Mouse (Mus musculus): ENCODE measurements around the gene Fgf4. TPM values are rescaled to one million over a fixed set of nuclear protein-coding genes. Genes with fewer than 3 reads are reported as not detected.

Gene Fgf4
- polyA plus RNA-seq (2012; rRNA removed) = 0.02 and 0.21 TPM in 2 replicates

GRCm38 (mm10) chr7:144847067-144847466 lies at the start of gene Fgf4:
Gene Fgf4 (plus strand): TSS chr7:144847367.

GRCm38 (mm10) chr7:144837891-144838488 lies 9.2 kb upstream of the Fgf4 start, which contains the start of gene Fgf3:
Gene Fgf3 (plus strand): TSS chr7:144838083.

GRCm38 (mm10) chr7:144896294-144897218 lies 49.4 kb downstream of the Fgf4 start, which contains the start of gene Fgf15:
Gene Fgf15 (plus strand): TSS chr7:144896531.

Other genes starting within 250 kb of the Fgf4 start
- gene Ano1, start 95.4 kb upstream of the Fgf4 start, polyA plus RNA-seq (2012; rRNA removed) = 14.8 and 15.5 TPM in 2 replicates
- 0.81 and 0.90 TPM in 2 replicates for gene Fgf3, start 9.3 kb upstream of the Fgf4 start, polyA plus RNA-seq (2012; rRNA removed)
- gene Fgf15, start 49.2 kb downstream of the Fgf4 start, polyA plus RNA-seq (2012; rRNA removed) = 24.3 and 38.0 TPM in 2 replicates
- 56.0 and 66.6 TPM in 2 replicates for gene LTO1, start 67.7 kb downstream of the Fgf4 start, polyA plus RNA-seq (2012; rRNA removed)
- gene Ccnd1, start 92.6 kb downstream of the Fgf4 start, polyA plus RNA-seq (2012; rRNA removed) = 151 and 193 TPM in 2 replicates